Mouse (Mus musculus) layer of hippocampus, adult 9-10 months (tissue): ENCODE measurements around the gene Shh.
A peak's percentile ranks its signal among the peaks of the same experiment; 100 is the strongest.

ENCODE experiments used
- DNase-seq: peaks from one replicate; pipeline ENCODE4 v3.0.0; 2022; ENCODE audit warnings: low spot score

The Shh gene

DNA sequence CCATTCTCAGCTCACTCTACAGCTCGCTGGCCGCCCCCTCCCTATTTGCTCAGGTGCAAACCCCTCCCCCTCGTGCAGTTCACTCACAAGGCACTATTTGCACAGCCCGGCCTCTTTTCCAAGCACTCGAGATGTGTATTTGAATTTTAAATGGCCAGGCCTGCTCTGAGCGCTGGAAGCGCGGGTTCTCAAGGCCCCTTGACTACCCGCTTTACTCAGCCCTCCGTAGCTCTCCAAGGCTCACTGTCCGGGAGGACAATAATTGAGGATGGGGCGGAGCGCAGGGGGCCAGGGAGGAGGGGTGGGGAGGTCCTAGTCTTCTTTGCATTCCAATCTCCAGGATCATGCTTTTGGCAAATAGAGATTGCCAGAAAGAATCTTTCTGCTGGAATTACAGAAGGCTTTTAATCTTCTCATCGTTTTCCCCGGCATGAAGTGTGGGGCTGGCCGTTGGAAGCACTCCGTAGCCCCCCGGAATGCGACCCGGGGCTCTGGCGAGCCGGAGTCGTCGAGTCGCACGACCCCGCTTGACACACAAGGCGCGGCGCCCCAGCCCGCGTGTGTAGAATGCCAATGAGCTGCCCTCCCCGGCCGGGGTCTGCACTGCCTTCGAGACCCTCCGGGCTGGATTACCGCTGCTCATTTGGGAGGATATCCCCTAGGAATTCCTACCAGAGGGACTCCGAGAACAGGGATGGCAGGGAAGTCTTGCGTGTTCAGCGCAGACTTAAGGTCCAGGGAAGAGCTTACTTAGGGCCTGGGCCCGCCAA lies 7.4 kb downstream of the Shh start:
- DNase-seq: no peak

DNA sequence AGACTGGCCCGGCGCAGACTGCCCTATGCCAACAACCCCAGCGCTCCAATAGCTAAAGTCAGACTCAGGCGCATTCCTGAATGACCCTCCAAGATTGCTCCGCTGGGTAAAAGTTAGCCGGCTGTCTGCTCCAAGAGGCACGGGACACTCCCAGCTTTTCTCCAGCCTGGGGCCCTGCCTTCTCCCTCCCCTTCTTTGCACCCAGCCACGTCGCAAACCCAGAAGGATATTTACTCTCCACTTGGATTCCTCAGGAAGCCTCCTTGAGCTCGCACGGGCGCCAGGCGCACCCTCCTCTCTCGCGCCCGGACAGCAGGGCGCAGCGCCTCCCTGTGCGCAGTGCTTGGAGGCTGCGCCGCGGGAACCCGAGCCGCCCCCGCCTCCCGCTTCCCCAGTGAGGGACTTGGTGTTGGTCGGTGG lies 8.2 kb downstream of the Shh start:
- no peak for DNase-seq

DNA sequence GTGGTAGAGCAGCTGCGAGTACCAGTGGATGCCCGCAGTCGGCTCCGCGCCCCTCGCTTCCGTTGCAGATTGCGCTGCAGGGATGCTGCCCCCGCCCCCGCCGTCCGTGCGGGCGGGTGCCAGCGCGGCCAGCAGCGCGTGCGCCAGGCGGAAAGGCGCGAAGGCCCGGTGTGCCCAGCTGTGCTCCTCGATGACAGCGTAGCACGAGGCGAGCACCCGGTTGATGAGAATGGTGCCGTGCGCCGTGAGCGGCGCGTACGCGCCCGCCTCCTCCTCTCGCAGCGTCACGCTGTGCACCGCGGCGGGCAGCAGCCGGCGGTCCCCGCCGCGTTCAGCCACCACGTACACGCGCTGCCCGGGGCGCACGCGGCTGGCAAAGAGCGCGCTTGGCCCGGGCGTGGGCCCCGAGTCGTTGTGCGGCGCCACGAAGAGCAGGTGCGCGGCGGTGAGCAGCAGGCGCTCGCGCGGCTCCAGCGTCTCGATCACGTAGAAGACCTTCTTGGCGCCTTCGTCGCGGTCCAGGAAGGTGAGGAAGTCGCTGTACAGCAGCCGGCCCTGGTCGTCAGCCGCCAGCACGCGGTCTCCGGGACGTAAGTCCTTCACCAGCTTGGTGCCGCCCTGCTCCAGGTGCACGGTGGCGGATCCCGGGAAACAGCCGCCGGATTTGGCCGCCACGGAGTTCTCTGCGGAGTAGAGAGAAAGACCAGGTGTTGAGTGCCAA lies 9.0 kb downstream of the Shh start:
- no peak for DNase-seq

DNA sequence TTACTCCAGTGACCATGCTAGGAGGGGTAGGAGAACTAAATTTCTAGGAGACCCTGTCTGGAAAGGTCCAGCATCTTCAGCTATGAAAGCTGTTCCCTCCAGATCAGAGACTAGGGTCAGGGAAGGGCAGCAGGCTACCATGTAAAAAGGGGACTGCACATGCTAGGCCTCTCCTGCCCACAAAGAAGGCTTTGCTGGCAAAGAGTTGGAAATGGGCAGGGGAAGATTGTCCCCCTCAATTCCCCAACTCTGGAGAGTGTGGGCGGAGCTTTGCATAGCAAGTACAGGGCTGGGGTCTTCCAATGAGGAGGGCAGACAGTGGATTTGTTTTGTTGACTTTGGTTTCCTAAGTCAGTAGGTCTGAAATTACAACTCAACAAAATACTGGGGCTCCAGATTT lies 10.7 kb downstream of the Shh start:
- DNase-seq: no peak

DNA sequence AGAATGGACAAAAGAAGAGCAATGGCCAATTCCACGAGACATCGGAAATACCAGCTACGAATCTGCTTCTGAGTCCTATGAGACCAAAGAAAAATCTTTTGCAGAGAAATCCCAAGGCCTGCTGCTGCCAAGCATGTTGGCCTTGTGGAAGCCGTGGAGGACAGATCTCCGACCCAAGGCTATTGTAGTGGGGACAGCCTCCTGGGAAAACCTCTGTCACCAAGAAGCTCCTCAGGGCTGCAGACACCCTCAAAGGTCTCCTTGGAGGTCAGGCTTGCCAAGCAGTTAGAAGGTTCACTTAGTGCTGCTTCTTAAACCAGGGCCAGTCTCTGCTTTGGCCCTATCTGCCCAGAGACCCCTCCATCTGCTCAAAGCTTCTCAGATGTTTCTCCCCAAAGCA lies 11.3 kb downstream of the Shh start:
- DNase-seq: no peak

DNA sequence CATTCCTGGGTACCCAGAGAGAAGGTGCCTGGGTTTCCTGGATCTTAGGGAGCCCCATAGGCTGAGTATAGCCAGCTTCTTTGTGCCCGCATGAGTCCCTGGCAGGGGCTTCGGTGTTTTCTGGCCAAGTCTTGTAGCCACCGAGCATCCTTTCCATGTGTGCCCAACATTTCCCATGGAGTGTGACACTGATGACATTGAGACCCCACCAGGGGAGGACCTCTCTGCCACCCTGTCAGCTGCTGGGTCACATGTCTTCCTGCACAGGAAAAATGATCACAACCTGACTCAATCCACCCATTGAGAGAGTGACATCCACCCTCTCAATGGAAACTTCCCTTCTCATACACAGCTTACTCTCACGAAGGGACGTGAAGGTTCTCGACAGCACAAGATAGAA lies 12.5 kb downstream of the Shh start:
- DNase-seq: no peak

DNA sequence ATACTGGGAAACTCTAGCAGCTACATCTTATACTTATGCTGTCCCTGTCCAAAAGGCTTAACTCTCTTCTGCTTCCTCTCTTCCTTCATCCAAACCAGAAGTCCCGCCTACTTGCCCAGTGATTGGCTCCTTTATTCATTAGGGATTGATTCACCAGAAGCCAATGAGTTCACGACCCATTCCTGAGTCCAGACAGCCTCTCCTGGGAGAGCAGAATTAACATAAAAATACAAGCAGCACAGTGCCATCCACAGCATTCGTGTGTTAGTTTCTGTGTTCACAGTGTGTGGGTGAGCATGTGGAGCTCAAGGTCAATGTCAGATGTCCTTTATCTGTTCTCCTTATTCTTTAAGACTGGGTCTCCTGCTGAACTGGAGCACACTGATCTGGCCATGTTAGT lies 13.5 kb downstream of the Shh start:
- DNase-seq: no peak

DNA sequence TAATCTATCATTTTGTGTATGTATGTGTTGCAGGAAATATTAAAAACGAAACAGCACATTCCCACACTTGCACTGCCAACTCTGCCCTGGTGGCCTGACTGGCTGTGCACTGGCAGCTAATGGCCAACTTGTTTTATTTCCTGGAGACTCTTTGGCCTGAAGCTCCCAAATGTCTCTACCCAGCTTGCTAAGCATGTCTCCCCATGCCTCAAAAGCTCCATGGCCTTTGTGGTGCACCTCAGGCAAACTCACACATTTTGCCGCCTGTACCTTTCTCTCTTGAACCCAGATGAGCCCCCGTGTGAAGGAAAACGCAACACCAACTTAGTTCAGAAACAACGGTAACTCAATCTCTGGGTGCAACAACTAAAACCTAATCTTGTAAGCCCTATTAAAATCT lies 14.0 kb downstream of the Shh start:
- no peak for DNase-seq

DNA sequence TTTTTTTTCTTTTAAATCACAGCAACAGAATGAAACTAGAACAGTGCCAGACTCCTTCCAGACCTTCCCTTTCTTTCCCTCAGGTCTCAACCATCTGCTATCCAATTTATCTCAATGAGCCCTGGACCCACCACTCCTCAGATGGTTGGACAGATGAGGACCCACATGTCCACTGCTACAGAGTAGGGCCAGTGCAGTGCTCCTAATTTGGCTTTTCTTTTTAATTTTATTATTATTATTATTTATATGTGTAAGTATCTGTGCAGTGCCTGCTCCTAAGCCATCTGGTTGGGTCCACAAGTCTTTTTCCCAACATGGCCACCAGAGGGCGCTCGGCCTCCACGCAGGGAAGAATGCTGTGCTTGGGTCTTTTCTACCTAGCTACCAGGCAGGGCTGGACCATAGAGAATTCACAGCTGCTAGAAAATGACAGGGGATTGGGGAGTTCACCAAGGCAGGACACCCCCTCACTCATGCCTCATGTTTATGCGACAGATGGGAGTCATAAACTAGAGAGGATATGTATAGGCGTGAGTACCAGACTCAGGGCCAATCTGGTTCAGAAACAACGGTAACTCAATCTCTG lies 15.9 kb downstream of the Shh start:
- DNase-seq: peak; percentile 71

DNA sequence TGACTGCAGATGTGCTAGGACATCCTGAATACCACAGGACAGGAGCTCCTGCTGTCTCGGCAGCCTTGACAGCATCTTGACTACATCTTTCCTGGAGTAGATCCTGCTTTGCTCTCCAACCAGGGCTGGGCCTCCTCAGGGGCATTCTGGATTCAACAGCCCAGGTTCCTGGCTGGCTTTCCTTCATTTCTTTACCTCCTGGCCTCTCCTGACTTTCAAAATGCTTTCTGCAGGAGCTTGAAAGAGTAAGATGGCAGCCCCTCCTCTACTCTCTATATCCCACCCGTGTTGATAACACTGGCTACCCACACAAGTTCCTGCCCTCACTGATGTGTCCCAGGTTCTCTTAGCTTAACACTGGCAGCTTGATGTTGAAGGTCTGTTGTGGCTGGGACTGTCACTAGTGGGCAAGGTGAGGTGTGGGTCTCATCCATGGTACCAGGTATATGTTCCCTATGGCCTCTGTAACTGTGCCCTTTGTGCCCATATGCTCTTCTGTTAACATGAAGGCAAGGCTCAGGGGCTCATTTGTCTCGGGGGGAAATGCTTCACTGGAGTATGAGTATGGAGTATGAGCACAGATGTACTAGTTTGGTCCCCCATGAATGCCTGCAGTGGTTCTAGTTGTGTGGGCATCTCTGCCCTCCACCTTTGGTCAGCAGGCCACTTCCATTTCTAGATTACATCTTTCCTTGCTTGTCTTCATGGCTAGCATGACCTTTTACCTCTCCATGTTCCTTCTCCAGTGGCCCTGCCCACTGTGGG lies 16.7 kb downstream of the Shh start:
- DNase-seq: no peak

DNA sequence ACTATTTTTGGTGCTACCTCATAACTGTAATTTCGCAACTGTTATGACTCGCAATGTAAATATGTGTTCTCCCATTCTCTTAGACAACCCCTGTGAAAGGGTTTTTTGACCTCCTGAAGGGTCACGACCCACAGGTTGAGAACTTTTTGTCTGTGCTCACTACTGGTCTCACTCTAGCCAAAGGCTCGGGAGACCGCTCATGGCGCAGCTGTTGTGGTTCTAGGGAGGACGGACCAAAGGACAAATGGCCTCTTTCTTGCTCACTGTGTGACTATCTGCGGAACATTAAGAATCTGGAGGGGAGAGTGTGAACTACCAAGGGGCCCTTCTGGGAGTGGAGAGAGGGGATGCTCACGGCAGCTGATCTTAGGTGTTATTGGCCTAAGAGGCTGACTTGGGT lies 41.1 kb downstream of the Shh start:
- DNase-seq: no peak

DNA sequence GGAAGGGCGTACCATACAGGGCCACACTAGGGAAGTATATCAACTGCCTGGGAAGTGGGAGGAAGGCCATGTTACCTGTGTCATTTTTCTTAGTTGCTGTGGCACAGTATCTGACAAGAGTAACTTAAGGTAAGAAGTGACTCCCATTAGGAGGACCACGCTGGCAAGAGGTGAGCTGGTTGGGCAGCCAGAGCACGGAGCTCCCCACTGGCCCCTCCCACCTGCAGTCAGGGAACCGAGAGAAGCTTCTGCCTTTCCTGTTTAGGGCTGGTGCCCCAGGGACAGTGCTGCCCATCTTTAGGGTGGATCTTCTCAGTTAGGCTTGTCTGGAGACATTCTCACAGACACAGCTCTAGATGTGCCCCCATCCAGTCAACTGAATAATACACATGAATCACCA lies 43.3 kb downstream of the Shh start:
- DNase-seq: no peak

DNA sequence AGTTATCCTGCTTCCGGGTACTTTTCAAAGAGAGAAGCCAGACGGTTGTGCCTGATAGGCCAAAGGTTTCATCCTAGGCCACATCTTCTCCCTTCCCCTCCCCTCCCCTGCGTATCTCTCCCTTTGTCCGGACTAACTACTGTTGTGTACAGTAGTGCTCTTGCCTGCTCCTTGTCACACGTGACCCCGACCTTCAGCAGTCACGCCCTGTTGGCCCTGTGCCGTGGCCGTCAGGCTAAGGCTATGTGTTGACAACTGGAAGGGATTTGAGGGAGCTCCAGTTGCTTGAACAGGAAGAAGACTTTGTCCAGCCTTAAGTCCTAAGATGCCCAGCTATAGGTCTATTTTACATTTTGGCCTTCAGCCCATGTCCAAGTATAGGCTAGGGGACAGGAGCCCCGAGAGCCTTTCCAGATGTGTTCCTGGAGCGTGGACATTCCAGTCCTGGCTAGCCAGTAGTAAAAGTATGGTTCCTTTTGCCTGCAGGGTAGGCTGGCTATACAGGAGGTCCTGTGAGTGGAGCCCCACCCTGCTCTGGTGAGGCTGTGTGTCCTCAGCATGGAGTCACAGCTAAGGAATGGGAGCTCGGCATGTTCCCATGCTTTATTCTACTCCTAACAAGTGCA lies 47.3 kb downstream of the Shh start:
- DNase-seq: no peak

DNA sequence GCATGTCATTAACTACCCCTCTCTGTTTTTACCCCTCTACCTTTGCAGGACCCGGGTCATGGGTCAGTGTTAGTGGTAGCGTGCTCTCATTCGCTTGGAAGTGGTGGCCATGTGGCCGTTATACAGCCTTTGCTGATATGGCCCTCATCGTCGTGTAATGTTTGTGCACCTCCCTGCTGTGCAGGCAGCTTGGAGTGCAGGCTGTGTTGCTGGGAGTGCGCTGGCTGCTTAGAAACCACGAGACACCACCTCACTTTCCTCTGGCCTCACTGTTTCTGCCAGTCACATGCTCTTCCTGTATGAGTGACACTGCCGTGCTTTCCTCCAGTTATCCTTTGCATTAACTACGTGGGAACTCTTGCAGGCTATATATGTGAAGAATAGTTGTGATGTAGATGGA lies 48.3 kb downstream of the Shh start:
- no peak for DNase-seq

DNA sequence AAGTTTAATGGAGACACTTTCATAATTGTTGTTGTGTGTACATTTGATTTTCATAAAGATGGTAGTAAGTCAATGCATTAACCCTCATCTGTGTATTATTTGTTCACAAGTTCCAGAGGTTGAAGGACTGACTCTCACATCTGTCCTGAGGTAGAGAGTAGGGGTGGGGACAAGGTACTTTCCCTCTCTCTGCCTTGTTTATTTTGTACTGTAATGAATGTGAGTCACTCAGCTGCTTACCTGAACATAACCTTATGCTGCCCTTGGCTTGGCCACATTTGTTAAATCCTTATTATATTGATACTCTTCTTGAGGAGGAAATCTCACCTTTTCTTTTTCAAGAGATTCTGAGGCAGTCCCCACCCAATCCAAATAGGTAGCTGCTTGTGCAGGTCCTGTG lies 51.0 kb downstream of the Shh start:
- no peak for DNase-seq

DNA sequence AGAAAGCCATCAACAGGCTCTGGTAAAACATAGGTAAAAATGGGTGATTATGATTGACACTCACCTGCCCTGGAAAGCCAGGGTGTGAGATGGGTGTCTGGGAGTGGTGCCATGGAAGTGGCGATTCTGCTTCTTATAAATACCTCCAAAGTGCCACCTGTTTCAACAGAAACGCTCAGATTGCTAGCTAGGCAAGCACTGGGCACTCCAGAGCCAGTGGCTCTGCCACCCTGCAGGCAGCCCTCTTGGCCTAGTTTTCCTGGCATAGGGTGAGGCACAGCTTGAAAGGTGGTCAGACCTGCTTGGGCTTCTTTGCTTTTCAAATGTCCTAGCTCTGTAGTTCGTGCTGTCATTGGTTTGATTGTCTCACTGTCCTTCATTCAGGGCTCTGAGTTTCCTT lies 53.0 kb downstream of the Shh start:
- no peak for DNase-seq

DNA sequence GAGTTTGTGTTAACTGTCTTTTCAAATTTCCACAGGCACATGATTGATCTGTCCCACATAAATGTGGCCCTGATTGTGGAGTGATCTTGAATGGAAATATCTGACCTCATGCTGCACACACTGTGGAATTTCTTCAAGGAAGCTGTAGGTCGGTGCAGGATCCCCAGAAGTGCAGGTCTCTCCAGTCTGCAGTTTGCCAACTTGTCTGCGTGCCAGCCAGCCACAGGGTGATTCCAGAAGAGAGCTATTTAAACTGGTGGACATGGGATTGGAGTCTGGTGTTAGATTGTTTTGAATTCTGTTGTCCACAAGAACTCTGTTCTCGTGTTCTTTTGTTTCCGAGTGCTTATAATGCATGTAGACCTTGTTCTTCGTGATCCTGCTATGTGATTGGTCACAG lies 53.5 kb downstream of the Shh start:
- DNase-seq: no peak

DNA sequence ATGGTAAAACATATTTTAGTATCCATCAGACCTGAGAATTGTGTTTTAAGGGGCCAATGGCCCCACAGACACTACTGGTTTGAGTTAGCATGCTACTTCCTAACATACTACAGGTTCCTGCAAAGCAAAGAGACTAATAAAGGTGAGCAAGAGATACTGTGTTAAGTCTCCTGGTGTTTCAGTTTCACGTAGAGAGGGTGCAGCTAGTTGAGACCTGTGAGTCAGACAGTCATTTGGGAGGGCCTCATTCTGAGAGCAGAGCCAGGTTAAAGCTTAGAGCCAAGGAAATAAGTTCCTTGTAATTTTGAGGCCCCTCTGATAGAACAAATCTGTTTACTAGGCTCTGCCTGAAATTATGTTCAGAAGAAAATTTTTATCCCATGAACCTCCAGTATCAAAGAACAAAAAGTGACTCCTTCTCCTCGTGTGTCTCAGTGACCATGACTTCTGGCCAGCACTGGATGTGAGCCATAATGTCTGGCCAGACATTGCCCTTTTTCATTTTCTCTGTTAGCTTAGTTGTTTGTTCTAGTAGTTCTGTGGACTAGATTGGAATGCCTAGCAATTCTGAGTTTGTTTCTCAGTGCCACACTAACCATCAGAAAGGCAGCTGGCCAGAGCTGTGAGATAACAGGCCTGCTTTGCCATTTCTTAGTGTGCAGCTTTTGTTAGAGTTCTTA lies 54.9 kb downstream of the Shh start:
- no peak for DNase-seq
